Comparison of ENCODE assay signal across 27 mouse cellular contexts in genomic region chr14:25279751-25280150, GRCm38 (mm10).
DNase-seq lines count a peak whose midpoint lies in the region; ATAC-seq lines count a peak whose summit lies in the region.
"Had no signal": no experiment of that assay in that cellular context is flagged by ENCODE, and none has a peak within 500 bp of the region (broad histone marks: within the 10 kb centered on the region; RNA-seq: fewer than 3 reads in every experiment).

No protein-coding gene starts in this region.

- no peaks in the 10 kb centered on the region for H3K36me3 ChIP-seq in hindbrain, embryonic 14.5 days (replicated peaks; ENCODE audit: control insufficient read depth, insufficient read depth)
- no peaks in the 10 kb centered on the region for H3K36me3 ChIP-seq in hindbrain, embryonic 13.5 days
- no peaks in the 10 kb centered on the region for H3K36me3 ChIP-seq in limb, embryonic 10.5 days
- no peaks in the 10 kb centered on the region for H3K36me3 ChIP-seq in liver, embryonic 11.5 days (ENCODE audit: control insufficient read depth, insufficient read depth, low read length)
- H3K36me3 ChIP-seq: heart, embryonic 10.5 days; heart, embryonic 15.5 days; hindbrain, embryonic 12.5 days; limb, embryonic 13.5 days; liver, embryonic 12.5 days; midbrain, embryonic 12.5 days; neural tube, embryonic 13.5 days had no signal

- ATAC-seq in hindbrain, embryonic 14.5 days (ENCODE audit: low FRiP score): no peak
- ATAC-seq in hindbrain, embryonic 13.5 days (ENCODE audit: low FRiP score): no peak
- ATAC-seq in liver, embryonic 11.5 days (replicated peaks; ENCODE audit: low FRiP score): no peak
- ATAC-seq: forebrain, embryonic 13.5 days; intestine, postnatal 0 days; liver, embryonic 12.5 days; liver, postnatal 0 days had no signal

- no peaks in the 10 kb centered on the region for H3K27me3 ChIP-seq in hindbrain, embryonic 14.5 days (ENCODE audit: control insufficient read depth, insufficient read depth, low read length)
- 0 out of 2 replicates have a peak, but pooled peaks cover 6% of the 10 kb centered on the region for H3K27me3 ChIP-seq in hindbrain, embryonic 13.5 days
- peaks cover 4% of the 10 kb centered on the region; the same call in 1 of the 2 replicates for H3K27me3 ChIP-seq in limb, embryonic 10.5 days (ENCODE audit: low read depth, poor library complexity, severe bottlenecking)
- H3K27me3 ChIP-seq in liver, embryonic 11.5 days (replicated peaks; ENCODE audit: control insufficient read depth, insufficient read depth, low read length): no peaks in the 10 kb centered on the region
- H3K27me3 ChIP-seq: forebrain, embryonic 13.5 days; hindbrain, embryonic 12.5 days; limb, embryonic 13.5 days; midbrain, embryonic 12.5 days; neural tube, embryonic 13.5 days had no signal

- 0 out of 2 replicates have a peak overlapping the region, but pooled peaks have one; percentile 3 for H3K27ac ChIP-seq in hindbrain, embryonic 14.5 days
- no peak overlapping the region for H3K27ac ChIP-seq in hindbrain, embryonic 13.5 days
- H3K27ac ChIP-seq in limb, embryonic 10.5 days: peak overlapping the region; percentile 47; the same call in 1 of the 2 replicates
- no peak overlapping the region for H3K27ac ChIP-seq in liver, embryonic 11.5 days (ENCODE audit: low read depth, low read length)
- H3K27ac ChIP-seq: forebrain, embryonic 13.5 days; heart, embryonic 10.5 days; heart, embryonic 15.5 days; hindbrain, embryonic 12.5 days; limb, embryonic 13.5 days; liver, embryonic 12.5 days; midbrain, embryonic 12.5 days; neural tube, embryonic 13.5 days had no signal

- H3K9me3 ChIP-seq in hindbrain, embryonic 14.5 days (ENCODE audit: control insufficient read depth, low read length): no peaks in the 10 kb centered on the region
- H3K9me3 ChIP-seq in hindbrain, embryonic 13.5 days: no peaks in the 10 kb centered on the region
- H3K9me3 ChIP-seq in limb, embryonic 10.5 days (replicated peaks): no peaks in the 10 kb centered on the region
- H3K9me3 ChIP-seq in liver, embryonic 11.5 days (ENCODE audit: control insufficient read depth, low read length): no peaks in the 10 kb centered on the region
- H3K9me3 ChIP-seq: forebrain, embryonic 13.5 days; heart, embryonic 10.5 days; heart, embryonic 15.5 days; hindbrain, embryonic 12.5 days; limb, embryonic 13.5 days; liver, embryonic 12.5 days; midbrain, embryonic 12.5 days; neural tube, embryonic 13.5 days had no signal

- no peak overlapping the region for H3K4me3 ChIP-seq in hindbrain, embryonic 14.5 days (replicated peaks; ENCODE audit: low read length)
- H3K4me3 ChIP-seq in hindbrain, embryonic 13.5 days: no peak overlapping the region
- H3K4me3 ChIP-seq in limb, embryonic 10.5 days: no peak overlapping the region
- H3K4me3 ChIP-seq in liver, embryonic 11.5 days (ENCODE audit: low read depth, low read length): no peak overlapping the region
- H3K4me3 ChIP-seq: forebrain, embryonic 13.5 days; heart, embryonic 10.5 days; heart, embryonic 15.5 days; hindbrain, embryonic 12.5 days; limb, embryonic 13.5 days; liver, embryonic 12.5 days; megakaryocyte, embryonic 14.5 days; midbrain, embryonic 12.5 days; neural tube, embryonic 13.5 days had no signal

- DNase-seq in hindbrain, embryonic 14.5 days (ENCODE audit: low spot score): no peak
- peak; percentile 45 to 55 for DNase-seq in cerebellum, adult 18-20 months
- DNase-seq in cerebellum, adult 9-11 months: peak; percentile 63
- DNase-seq in limb, embryonic 10.5 days (ENCODE audit: low spot score): no peak
- no peak for DNase-seq in liver, embryonic 11.5 days (ENCODE audit: low spot score)
- no peak for DNase-seq in B cell, adult 2 months
- DNase-seq: adrenal gland, adult 8-10 months; gastrocnemius, postnatal 14 days; heart, postnatal 36 days; kidney, adult 9 months; kidney, postnatal 14 days; layer of hippocampus, adult 9-11 months; liver, postnatal 0 days; lung, postnatal 4 days; right cerebral cortex, postnatal 4 days; thymus, postnatal 4 days had no signal

- H3K9ac ChIP-seq in hindbrain, embryonic 14.5 days: no peak overlapping the region
- H3K9ac ChIP-seq in hindbrain, embryonic 13.5 days: no peak overlapping the region
- no peak overlapping the region for H3K9ac ChIP-seq in liver, embryonic 11.5 days (ENCODE audit: low read depth, low read length)
- H3K9ac ChIP-seq: forebrain, embryonic 13.5 days; heart, embryonic 15.5 days; hindbrain, embryonic 12.5 days; limb, embryonic 13.5 days; liver, embryonic 12.5 days; liver, postnatal 0 days; midbrain, embryonic 12.5 days had no signal

- peaks cover 27% of the 10 kb centered on the region for H3K4me1 ChIP-seq in hindbrain, embryonic 14.5 days (replicated peaks; ENCODE audit: control insufficient read depth, insufficient read depth, low read length)
- peaks cover 28% of the 10 kb centered on the region for H3K4me1 ChIP-seq in hindbrain, embryonic 13.5 days (replicated peaks)
- peaks cover 35% of the 10 kb centered on the region for H3K4me1 ChIP-seq in limb, embryonic 10.5 days
- H3K4me1 ChIP-seq in liver, embryonic 11.5 days (replicated peaks; ENCODE audit: control insufficient read depth, insufficient read depth, low read length): no peaks in the 10 kb centered on the region
- H3K4me1 ChIP-seq: heart, embryonic 10.5 days; heart, embryonic 15.5 days; liver, embryonic 12.5 days; megakaryocyte, embryonic 14.5 days had no signal

- no peak overlapping the region for H3K4me2 ChIP-seq in hindbrain, embryonic 14.5 days (replicated peaks)
- H3K4me2 ChIP-seq in hindbrain, embryonic 13.5 days: no peak overlapping the region
- H3K4me2 ChIP-seq in liver, embryonic 11.5 days: no peak overlapping the region
- H3K4me2 ChIP-seq: forebrain, embryonic 13.5 days; heart, embryonic 15.5 days; hindbrain, embryonic 12.5 days; limb, embryonic 13.5 days; liver, embryonic 12.5 days; midbrain, embryonic 12.5 days; neural tube, embryonic 13.5 days had no signal

Comparison
In these comparisons a context has a peak if more than half of its experiments do, and no peak if none do; other contexts are left out.
1. H3K27ac ChIP-seq: peak in hindbrain, embryonic 14.5 days (single experiment) and limb, embryonic 10.5 days (single experiment); none in hindbrain, embryonic 13.5 days (single experiment) and liver, embryonic 11.5 days (single experiment).
2. DNase-seq: peak in cerebellum, adult 18-20 months (2 of 2) and cerebellum, adult 9-11 months (single experiment); none in hindbrain, embryonic 14.5 days (single experiment), limb, embryonic 10.5 days (single experiment), liver, embryonic 11.5 days (single experiment) and B cell, adult 2 months (0 of 2).